Mouse (Mus musculus) midbrain, embryonic 15.5 days (tissue): ENCODE data around the gene Cpa4. TPM values are rescaled to one million over a fixed set of nuclear protein-coding genes. Genes with fewer than 3 reads are reported as not detected.

Experiments used
- ATAC-seq: fragments of 200-750 bp; cut with Nextera tagmentation; replicated peaks from 2 replicates; pipeline ENCODE4 v1.8.0; 2017; ENCODE audit warnings: moderate TSS enrichment
- H3K27ac ChIP-seq: fragments of 300-500 bp; sonication (generic); 2 replicates; pipeline ENCODE4 v1.5.1; 2015; ENCODE audit warnings: mild to moderate bottlenecking, inconsistent platforms
- H3K27me3 ChIP-seq: fragments of 300-500 bp; sonication (generic); replicated peaks from 2 replicates; pipeline ENCODE4 v1.6.1; 2015; ENCODE audit warnings: inconsistent platforms
- H3K36me3 ChIP-seq: fragments of 300-500 bp; sonication (generic); replicated peaks from 2 replicates; pipeline ENCODE4 v1.6.1; 2015; ENCODE audit warnings: inconsistent platforms
- H3K4me1 ChIP-seq: fragments of 300-500 bp; sonication (generic); 2 replicates; pipeline ENCODE4 v1.6.1; 2015; ENCODE audit warnings: inconsistent platforms
- H3K4me2 ChIP-seq: fragments of 300-500 bp; sonication (generic); 2 replicates; pipeline ENCODE4 v1.6.1; 2015; ENCODE audit warnings: inconsistent platforms, mild to moderate bottlenecking, moderate library complexity
- H3K4me3 ChIP-seq: fragments of 300-500 bp; sonication (generic); 2 replicates; pipeline ENCODE4 v1.5.1; 2015; ENCODE audit warnings: mild to moderate bottlenecking, inconsistent platforms
- H3K9ac ChIP-seq: fragments of 300-500 bp; sonication (generic); 2 replicates; pipeline ENCODE4 v1.6.1; 2015; ENCODE audit warnings: mild to moderate bottlenecking, inconsistent platforms
- H3K9me3 ChIP-seq: fragments of 300-500 bp; sonication (generic); 2 replicates; pipeline ENCODE4 v1.6.1; 2016; ENCODE audit warnings: inconsistent platforms
- WGBS: fragments of 180-500 bp; shearing (Covaris S2); methylation state at CpG from one replicate; pipeline ENCODE4 v1.1.7; 2015; ENCODE audit warnings: mixed read lengths; 5-methylcytosine and 5-hydroxymethylcytosine counted together
- polyA plus RNA-seq: library from polyadenylated mRNA; unstranded; fragments of >200 nt; fragmentation: Nextera tagmentation; extraction: Ambion mirVana; gene quantifications from 2 replicates; pipeline ENCODE4 v1.2.1, GENCODE M21; 2015

Gene Cpa4
- polyA plus RNA-seq, 1 experiment from 2014 or later: 1.0 TPM

- Histone ChIP-seq H3K9me3 (no peaks in the 10 kb centered on the region), H3K36me3 (no peaks in the 10 kb centered on the region), H3K27ac (no peak overlapping the region), H3K4me3 (no peak overlapping the region), H3K4me2 (no peak overlapping the region), H3K27me3 (no peaks in the 10 kb centered on the region), H3K4me1 (peaks cover 16% of the 10 kb centered on the region), H3K9ac (no peak overlapping the region)
- ATAC-seq: no peak
- 91% methylated on average over 5 of the region's 5 CpGs for WGBS
Observed at GRCm38 (mm10) chr6:30554621-30555170, 13.5 kb upstream of the Cpa4 start.

- Histone ChIP-seq H3K4me1 (peaks cover 16% of the 10 kb centered on the region), H3K27me3 (no peaks in the 10 kb centered on the region), H3K27ac (no peak overlapping the region), H3K36me3 (no peaks in the 10 kb centered on the region), H3K9me3 (no peaks in the 10 kb centered on the region), H3K4me2 (no peak overlapping the region), H3K4me3 (no peak overlapping the region), H3K9ac (no peak overlapping the region)
- ATAC-seq: no peak
- 19% methylated on average over 4 of the region's 9 CpGs for WGBS
Observed at GRCm38 (mm10) chr6:30556080-30556479, 12.1 kb upstream of the Cpa4 start.

DNA sequence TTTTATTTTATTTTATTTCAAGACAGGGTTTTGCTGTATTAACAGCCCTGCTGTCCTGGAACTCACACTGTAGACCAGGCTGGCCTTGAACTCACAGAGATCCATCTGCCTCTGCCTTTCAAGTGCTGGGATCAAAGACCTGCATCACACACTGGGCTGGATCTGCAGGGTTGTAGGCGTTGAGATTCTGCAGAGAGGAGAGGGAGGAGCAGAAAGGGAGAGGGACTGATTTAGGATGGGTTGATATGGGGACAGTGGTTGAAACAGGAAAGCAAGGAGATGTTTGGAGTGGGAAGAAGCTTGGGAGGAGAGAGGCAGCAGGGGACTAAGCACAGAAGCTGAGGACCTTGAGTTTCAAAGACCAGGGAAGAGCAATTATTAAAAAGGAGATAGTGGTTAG lies 8.4 kb upstream of the Cpa4 start:
- Histone ChIP-seq H3K9me3 (no peaks in the 10 kb centered on the region), H3K9ac (no peak overlapping the region), H3K27ac (no peak overlapping the region), H3K4me2 (no peak overlapping the region), H3K4me3 (no peak overlapping the region), H3K36me3 (no peaks in the 10 kb centered on the region), H3K4me1 (no peaks in the 10 kb centered on the region), H3K27me3 (no peaks in the 10 kb centered on the region)
- 50% methylated on average over 1 of the region's 1 CpGs for WGBS
- no peak for ATAC-seq

DNA sequence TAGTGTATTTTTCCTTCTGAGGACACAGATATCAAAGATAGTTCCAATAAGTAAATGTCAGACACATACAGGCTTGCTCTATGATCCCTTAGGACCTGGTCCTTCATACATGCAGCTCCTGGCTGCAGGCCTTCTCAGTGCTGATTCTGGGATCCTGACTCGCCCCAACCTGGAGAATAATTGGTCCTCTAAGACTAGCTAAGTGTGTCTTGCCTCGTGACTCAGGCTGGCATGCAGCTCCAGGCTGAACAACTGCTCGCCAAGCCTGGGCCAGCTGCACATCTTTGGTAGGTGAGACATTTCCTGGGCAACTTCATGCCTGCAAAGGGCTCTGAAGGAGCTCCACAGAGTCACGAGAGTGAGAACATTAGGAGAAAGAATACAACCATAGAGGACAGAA lies 6.0 kb upstream of the Cpa4 start:
- no peaks in the 10 kb centered on the region for H3K9me3 ChIP-seq
- no peaks in the 10 kb centered on the region for H3K36me3 ChIP-seq
- no peak overlapping the region for H3K27ac ChIP-seq
- H3K4me2 ChIP-seq: no peak overlapping the region
- H3K27me3 ChIP-seq: no peaks in the 10 kb centered on the region
- H3K4me1 ChIP-seq: no peaks in the 10 kb centered on the region
- no peak overlapping the region for H3K4me3 ChIP-seq
- 78% methylated on average over 4 of the region's 4 CpGs for WGBS
- no peak for ATAC-seq
- H3K9ac ChIP-seq: no peak overlapping the region

DNA sequence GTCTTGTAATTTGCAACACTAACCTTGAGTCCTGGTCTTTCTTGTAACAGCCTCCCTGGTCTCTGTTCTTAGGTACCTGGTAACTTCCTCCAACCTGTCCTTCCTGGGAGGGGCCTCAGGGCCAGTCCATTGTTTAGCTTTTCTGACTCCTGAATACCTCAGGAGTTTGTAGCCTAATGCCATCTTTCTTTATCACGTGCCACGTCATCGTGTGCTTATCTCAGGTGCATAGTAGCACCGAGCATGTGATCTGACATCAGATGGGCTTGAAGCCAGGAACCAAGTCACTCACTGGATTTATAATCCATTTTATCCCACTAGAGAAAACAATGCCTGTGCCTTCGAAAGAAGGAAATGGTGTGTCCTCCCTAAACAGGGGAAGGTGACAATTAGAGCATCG lies 4.6 kb upstream of the Cpa4 start:
- no peak for ATAC-seq
- Histone ChIP-seq H3K9me3 (no peaks in the 10 kb centered on the region), H3K27me3 (no peaks in the 10 kb centered on the region), H3K4me2 (no peak overlapping the region), H3K36me3 (no peaks in the 10 kb centered on the region), H3K4me3 (no peak overlapping the region), H3K4me1 (no peaks in the 10 kb centered on the region), H3K27ac (no peak overlapping the region), H3K9ac (no peak overlapping the region)
- 87% methylated on average over 6 of the region's 6 CpGs for WGBS

GRCm38 (mm10) chr6:30564051-30564450 lies 4.1 kb upstream of the Cpa4 start:
- H3K9ac ChIP-seq: no peak overlapping the region
- H3K27me3 ChIP-seq: no peaks in the 10 kb centered on the region
- no peaks in the 10 kb centered on the region for H3K9me3 ChIP-seq
- H3K4me1 ChIP-seq: no peaks in the 10 kb centered on the region
- H3K4me2 ChIP-seq: no peak overlapping the region
- H3K36me3 ChIP-seq: no peaks in the 10 kb centered on the region
- no peak overlapping the region for H3K27ac ChIP-seq
- ATAC-seq: no peak
- H3K4me3 ChIP-seq: no peak overlapping the region
- WGBS: 92% methylated on average over 6 of the region's 6 CpGs

DNA sequence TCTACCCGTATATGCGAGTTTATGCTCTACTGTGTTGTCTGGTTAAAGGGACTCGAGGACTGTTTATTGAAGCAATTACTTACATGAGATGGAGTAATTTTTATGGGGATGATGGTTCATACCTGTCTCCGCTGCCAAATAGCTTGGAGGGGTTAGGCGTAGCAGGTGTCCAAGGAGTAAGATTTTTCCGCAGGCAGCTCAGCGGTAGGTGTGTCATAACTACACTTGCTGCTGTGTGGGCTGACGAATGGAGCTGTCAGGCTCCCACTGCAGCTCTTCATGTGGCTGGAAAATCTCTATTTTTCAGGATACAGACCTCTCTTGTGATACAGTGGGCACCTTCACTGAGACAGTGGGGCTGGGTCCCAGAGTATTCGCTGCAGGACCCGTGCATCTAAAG lies 1.2 kb downstream of the Cpa4 start:
- Histone ChIP-seq H3K27me3 (no peaks in the 10 kb centered on the region), H3K4me3 (no peak overlapping the region), H3K9ac (no peak overlapping the region), H3K4me1 (peaks cover 14% of the 10 kb centered on the region), H3K4me2 (no peak overlapping the region), H3K9me3 (no peaks in the 10 kb centered on the region), H3K36me3 (no peaks in the 10 kb centered on the region), H3K27ac (no peak overlapping the region)
- no peak for ATAC-seq
- WGBS: 89% methylated on average over 10 of the region's 10 CpGs

DNA sequence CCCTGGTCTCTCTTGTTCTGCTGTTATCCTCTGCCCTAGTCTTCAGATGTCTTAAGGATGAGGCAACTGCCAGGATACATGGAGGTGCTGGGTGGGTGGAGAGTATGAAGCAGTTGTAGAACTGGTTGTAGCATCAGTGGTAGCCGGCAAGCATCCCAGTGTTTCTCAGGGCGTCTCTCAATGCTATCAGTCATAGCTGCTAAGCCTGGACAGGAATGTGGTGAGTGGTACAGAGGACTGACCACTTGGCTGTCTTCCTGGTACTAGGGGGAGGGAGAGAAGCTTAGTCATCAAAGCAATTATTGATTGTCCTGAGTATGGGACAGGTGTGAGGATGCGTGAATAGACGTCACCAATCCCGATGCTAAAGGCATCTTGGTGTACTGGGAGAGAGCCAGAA lies 1.8 kb downstream of the Cpa4 start:
- WGBS: 91% methylated on average over 5 of the region's 5 CpGs
- no peak overlapping the region for H3K4me3 ChIP-seq
- no peaks in the 10 kb centered on the region for H3K36me3 ChIP-seq
- H3K27me3 ChIP-seq: no peaks in the 10 kb centered on the region
- no peaks in the 10 kb centered on the region for H3K9me3 ChIP-seq
- no peak overlapping the region for H3K9ac ChIP-seq
- no peak for ATAC-seq
- H3K4me2 ChIP-seq: no peak overlapping the region
- H3K4me1 ChIP-seq: peaks cover 14% of the 10 kb centered on the region
- no peak overlapping the region for H3K27ac ChIP-seq

DNA sequence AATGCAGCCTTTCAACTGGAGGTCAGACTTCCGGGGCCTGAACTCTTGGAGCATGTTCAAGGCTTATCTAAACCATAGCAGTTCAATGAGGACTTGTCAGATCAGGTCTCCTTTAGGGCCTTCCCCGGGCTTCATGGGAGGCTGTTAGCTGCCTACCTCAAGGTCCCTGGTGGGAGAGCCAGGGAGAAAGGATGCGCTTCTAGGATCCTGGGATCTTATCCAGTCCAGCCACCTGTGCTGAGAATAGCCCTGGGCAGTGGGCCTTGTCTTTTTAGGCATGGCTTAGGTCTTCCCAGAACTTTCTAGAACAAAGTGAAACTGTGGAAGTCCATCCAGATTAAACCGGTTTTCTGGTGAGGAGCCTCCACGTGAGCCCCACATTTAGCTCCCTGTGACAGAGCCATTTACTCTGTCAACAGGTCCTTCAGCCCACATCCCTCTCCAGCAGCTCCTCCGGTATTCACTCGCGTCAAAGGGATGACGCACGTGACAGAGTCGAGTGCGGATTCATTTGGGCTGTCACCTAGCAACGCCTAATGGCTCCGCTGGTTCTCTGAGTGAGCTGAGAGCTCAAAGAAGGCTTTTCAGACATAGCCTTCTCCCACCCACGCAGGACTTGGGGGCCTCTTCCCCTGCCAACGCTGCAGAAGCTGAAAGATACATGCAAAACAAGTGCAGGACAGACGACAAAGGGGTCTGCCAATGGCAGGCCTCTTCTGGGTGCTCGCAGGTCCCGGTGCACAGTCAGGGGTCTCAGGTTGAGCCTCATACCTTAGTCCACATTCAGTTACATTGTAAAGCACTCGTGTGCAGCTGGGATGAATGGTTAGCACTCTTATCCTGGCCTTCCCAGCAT lies 4.5 kb downstream of the Cpa4 start:
- 22% methylated on average over 20 of the region's 20 CpGs for WGBS

GRCm38 (mm10) chr6:30573380-30573779 lies 5.2 kb downstream of the Cpa4 start:
- ATAC-seq: no peak
- H3K9ac ChIP-seq: no peak overlapping the region
- H3K27me3 ChIP-seq: no peaks in the 10 kb centered on the region
- WGBS: 65% methylated on average over 5 of the region's 5 CpGs
- H3K27ac ChIP-seq: peak overlapping the region; percentile 78
- H3K4me1 ChIP-seq: peaks cover 14% of the 10 kb centered on the region
- H3K4me2 ChIP-seq: no peak overlapping the region
- no peak overlapping the region for H3K4me3 ChIP-seq
- no peaks in the 10 kb centered on the region for H3K36me3 ChIP-seq
- H3K9me3 ChIP-seq: no peaks in the 10 kb centered on the region

More for the DNA sequence above, 4.5 kb downstream of the Cpa4 start:
- peaks cover 14% of the 10 kb centered on the region for H3K4me1 ChIP-seq
- peak overlapping the region; percentile 78 for H3K27ac ChIP-seq
- no peak overlapping the region for H3K9ac ChIP-seq
- H3K36me3 ChIP-seq: no peaks in the 10 kb centered on the region
- ATAC-seq: peak; percentile 95
- H3K27me3 ChIP-seq: no peaks in the 10 kb centered on the region
- no peak overlapping the region for H3K4me3 ChIP-seq
- H3K4me2 ChIP-seq: peak overlapping the region; percentile 26
- H3K9me3 ChIP-seq: no peaks in the 10 kb centered on the region

- Histone ChIP-seq H3K9me3 (no peaks in the 10 kb centered on the region), H3K36me3 (no peaks in the 10 kb centered on the region), H3K4me1 (peaks cover 19% of the 10 kb centered on the region), H3K27me3 (no peaks in the 10 kb centered on the region), H3K4me2 (no peak overlapping the region), H3K4me3 (no peak overlapping the region), H3K9ac (no peak overlapping the region), H3K27ac (no peak overlapping the region)
- 91% methylated on average over 1 of the region's 1 CpGs for WGBS
- no peak for ATAC-seq
Observed at GRCm38 (mm10) chr6:30574945-30575344, 6.8 kb downstream of the Cpa4 start.

DNA sequence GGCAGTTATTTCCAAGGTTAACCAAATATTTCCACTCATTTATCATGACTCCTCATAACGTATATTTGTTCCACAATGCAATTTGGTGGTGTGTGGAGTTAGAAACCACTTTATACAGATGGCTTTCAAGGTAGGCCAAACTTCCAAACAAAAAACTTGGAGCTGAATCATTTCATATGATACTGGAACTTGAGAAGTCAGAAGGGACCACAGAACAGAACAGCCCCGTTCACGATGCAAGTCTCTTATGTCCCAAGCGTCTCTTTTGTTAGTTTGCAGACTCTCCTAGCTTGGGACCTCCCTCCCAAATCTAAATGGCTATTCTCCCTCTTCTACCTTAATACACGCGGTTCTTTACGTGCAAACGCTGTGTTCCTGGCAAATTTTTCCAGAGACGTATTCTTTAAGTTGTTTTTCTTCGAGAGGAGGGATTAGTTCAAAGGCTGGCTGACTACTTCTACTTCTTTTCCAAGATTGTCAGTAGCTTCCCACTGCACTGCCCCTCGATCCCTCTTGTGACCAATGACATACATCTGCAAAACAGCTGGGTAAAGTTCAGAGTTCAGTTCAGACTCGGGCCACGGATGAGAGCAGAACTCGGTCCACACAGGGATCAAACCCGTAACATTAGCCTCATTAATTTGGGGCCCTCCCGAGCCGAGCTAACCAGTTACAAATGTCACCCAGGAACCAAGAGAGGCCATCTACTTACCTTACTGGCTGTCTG lies 8.5 kb downstream of the Cpa4 start:
- WGBS: 79% methylated on average over 17 of the region's 17 CpGs
- no peaks in the 10 kb centered on the region for H3K9me3 ChIP-seq
- no peak overlapping the region for H3K27ac ChIP-seq
- no peak overlapping the region for H3K9ac ChIP-seq
- ATAC-seq: no peak
- no peaks in the 10 kb centered on the region for H3K36me3 ChIP-seq
- peaks cover 34% of the 10 kb centered on the region for H3K4me1 ChIP-seq
- H3K27me3 ChIP-seq: no peaks in the 10 kb centered on the region
- H3K4me2 ChIP-seq: no peak overlapping the region
- no peak overlapping the region for H3K4me3 ChIP-seq
